Mouse (Mus musculus): ENCODE data around the gene Dcaf8. TPM values are rescaled to one million over a fixed set of nuclear protein-coding genes. Genes with fewer than 3 reads are reported as not detected.

Dcaf8 gene
- polyA plus RNA-seq, 1 experiment from 2014 or later: 114 TPM

DNA sequence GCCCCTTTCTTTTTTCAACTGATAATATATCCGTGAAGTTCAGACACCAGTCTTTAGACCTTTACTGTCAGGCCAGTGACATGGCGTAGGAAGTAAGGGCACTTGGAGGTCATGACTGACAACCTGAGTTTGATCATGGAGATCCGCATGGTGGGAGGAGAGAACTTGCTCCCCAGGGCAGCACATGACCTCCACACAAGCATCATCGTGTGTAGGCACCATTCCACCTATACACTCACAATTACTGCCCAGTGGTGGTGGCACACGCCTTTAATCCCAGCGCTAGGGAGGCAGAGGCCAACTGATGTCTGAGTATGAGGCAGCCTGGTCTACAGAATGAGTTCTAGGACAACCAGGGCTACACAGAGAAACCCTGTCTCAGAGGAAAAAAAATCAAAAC is 23.3 kb upstream of the Dcaf8 start:
- peaks cover 7% of the 10 kb centered on the region for H3K4me1 ChIP-seq (ENCODE audit: control insufficient read depth, insufficient read depth, low read length)
- H3K27ac ChIP-seq (ENCODE audit: low read depth, low read length): no peak overlapping the region
- H3K27me3 ChIP-seq (ENCODE audit: control insufficient read depth, insufficient read depth, low read length): no peaks in the 10 kb centered on the region
- WGBS: 79% methylated on average over 6 of the region's 6 CpGs
- no peak overlapping the region for H3K9ac ChIP-seq (ENCODE audit: low read depth, low read length)
- H3K36me3 ChIP-seq (ENCODE audit: control insufficient read depth, insufficient read depth, low read length): peaks cover 50% of the 10 kb centered on the region
- no peaks in the 10 kb centered on the region for H3K9me3 ChIP-seq (ENCODE audit: control insufficient read depth, low read length)
- no peak for ATAC-seq (ENCODE audit: low FRiP score, low TSS enrichment)
- H3K4me2 ChIP-seq (replicated peaks; ENCODE audit: low read depth, low read length): no peak overlapping the region
- H3K4me3 ChIP-seq (ENCODE audit: low read length): no peak overlapping the region

GRCm38 (mm10) chr1:172126376-172127347 is 21.2 kb upstream of the Dcaf8 start, which contains the start of gene Pex19:
Gene Pex19, plus strand, starts transcription at chr1:172126755.
- peak; percentile 95 for ATAC-seq (ENCODE audit: low FRiP score, low TSS enrichment)
- Histone ChIP-seq H3K27ac (ENCODE audit: low read depth, low read length) (0 out of 2 replicates have a peak within 1 kb of the TSS, but pooled peaks have one; percentile 55), H3K36me3 (ENCODE audit: control insufficient read depth, insufficient read depth, low read length) (peaks cover 49% of the 10 kb centered on the region), H3K4me2 (replicated peaks; ENCODE audit: low read depth, low read length) (peak within 1 kb of the TSS; percentile 75), H3K9me3 (ENCODE audit: control insufficient read depth, low read length) (no peaks in the 10 kb centered on the region), H3K9ac (ENCODE audit: low read depth, low read length) (peak within 1 kb of the TSS; percentile 90), H3K4me1 (ENCODE audit: control insufficient read depth, insufficient read depth, low read length) (peaks cover 7% of the 10 kb centered on the region), H3K27me3 (ENCODE audit: control insufficient read depth, insufficient read depth, low read length) (no peaks in the 10 kb centered on the region), H3K4me3 (ENCODE audit: low read length) (peak within 1 kb of the TSS; percentile 94)
- WGBS: 1% methylated on average over 42 of the region's 42 CpGs

DNA sequence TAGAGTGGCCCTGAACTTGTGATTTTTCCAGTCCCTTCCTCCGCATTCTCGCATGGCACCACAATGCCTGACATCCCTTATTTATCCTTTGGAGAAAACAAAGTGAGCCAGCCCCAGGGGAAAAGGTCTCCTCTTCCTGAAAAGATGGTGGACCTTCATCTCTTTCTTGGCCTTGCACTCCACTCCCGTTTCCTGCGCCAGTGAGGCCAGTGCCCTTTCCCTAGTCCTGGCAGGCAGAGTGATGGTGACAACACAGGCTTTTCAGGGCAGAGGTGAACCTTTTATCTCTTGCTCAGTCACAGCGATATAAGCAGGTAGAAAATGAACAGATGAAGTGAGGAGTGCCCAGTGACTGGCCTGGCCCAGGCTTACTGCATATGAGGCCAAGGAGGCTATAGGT is 20.4 kb upstream of the Dcaf8 start:
- 33% methylated on average over 5 of the region's 5 CpGs for WGBS
- Histone ChIP-seq H3K9ac (ENCODE audit: low read depth, low read length) (peak overlapping the region; percentile 90), H3K9me3 (ENCODE audit: control insufficient read depth, low read length) (no peaks in the 10 kb centered on the region), H3K4me1 (ENCODE audit: control insufficient read depth, insufficient read depth, low read length) (peaks cover 7% of the 10 kb centered on the region), H3K36me3 (ENCODE audit: control insufficient read depth, insufficient read depth, low read length) (peaks cover 48% of the 10 kb centered on the region), H3K27ac (ENCODE audit: low read depth, low read length) (no peak overlapping the region), H3K4me3 (ENCODE audit: low read length) (peak overlapping the region; percentile 94), H3K27me3 (ENCODE audit: control insufficient read depth, insufficient read depth, low read length) (no peaks in the 10 kb centered on the region), H3K4me2 (replicated peaks; ENCODE audit: low read depth, low read length) (peak overlapping the region; percentile 71)
- no peak for ATAC-seq (ENCODE audit: low FRiP score, low TSS enrichment)

DNA sequence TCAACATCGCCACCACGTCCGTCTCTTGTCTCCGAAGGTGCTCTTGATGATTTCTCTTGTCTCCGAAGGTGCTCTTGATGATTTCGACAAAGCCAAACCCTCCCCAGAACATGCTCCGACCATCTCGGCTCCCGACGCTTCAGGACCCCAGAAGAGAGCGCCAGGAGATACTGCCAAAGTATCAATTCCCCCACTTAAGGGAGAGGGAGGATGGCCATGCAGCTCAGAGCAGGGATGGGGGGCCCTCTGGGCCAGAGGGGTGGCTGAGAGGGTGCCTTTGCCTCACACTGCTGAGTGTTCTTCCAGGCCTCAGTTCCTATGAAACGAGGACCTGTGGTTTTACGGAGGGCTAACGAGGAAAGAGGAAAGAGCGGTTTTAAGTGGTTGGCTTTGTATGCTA is 19.3 kb upstream of the Dcaf8 start:
- no peak overlapping the region for H3K9ac ChIP-seq (ENCODE audit: low read depth, low read length)
- peaks cover 47% of the 10 kb centered on the region for H3K36me3 ChIP-seq (ENCODE audit: control insufficient read depth, insufficient read depth, low read length)
- H3K4me1 ChIP-seq (ENCODE audit: control insufficient read depth, insufficient read depth, low read length): peaks cover 7% of the 10 kb centered on the region
- no peaks in the 10 kb centered on the region for H3K9me3 ChIP-seq (ENCODE audit: control insufficient read depth, low read length)
- ATAC-seq (ENCODE audit: low FRiP score, low TSS enrichment): no peak
- H3K27ac ChIP-seq (ENCODE audit: low read depth, low read length): no peak overlapping the region
- WGBS: 94% methylated on average over 15 of the region's 15 CpGs
- H3K4me3 ChIP-seq (ENCODE audit: low read length): no peak overlapping the region
- H3K4me2 ChIP-seq (replicated peaks; ENCODE audit: low read depth, low read length): no peak overlapping the region
- H3K27me3 ChIP-seq (ENCODE audit: control insufficient read depth, insufficient read depth, low read length): no peaks in the 10 kb centered on the region

DNA sequence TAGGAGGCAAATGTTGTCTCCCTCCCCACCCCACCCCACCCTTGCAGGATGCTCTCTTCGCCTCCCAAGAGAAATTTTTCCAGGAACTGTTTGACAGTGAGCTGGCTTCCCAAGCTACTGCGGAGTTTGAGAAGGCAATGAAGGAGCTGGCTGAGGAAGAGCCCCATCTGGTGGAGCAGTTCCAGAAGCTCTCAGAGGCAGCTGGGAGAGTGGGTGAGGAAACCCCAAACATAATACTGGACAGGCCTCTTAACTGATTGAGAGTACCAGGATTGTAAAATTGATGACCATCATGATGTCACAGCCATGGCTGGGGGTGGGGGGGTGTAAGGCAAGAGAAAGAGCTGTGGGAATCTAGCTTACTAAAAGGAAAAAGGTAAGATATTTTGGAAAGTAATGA is 18.8 kb upstream of the Dcaf8 start:
- H3K9ac ChIP-seq (ENCODE audit: low read depth, low read length): no peak overlapping the region
- peaks cover 50% of the 10 kb centered on the region for H3K36me3 ChIP-seq (ENCODE audit: control insufficient read depth, insufficient read depth, low read length)
- no peaks in the 10 kb centered on the region for H3K9me3 ChIP-seq (ENCODE audit: control insufficient read depth, low read length)

DNA sequence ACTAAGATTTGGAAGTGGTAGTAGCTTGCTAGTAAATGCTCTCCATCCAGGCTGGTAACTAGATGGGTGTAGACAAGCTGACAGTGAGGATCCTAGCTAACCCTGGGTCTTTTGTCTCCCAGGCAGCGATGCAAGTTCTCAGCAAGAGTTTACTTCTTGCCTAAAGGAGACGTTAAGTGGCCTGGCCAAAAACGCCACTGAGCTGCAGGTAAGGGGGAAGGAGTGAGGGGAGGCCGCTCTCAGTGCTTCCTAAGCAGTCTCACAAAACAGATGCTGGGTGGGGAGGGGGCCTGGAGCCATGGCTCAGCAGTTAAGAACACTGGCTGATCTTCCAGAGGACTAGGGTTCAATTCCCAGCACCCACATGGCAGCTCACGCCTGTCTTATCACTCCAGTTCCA is 18.1 kb upstream of the Dcaf8 start:
- Histone ChIP-seq H3K27ac (ENCODE audit: low read depth, low read length) (no peak overlapping the region), H3K9ac (ENCODE audit: low read depth, low read length) (no peak overlapping the region), H3K27me3 (ENCODE audit: control insufficient read depth, insufficient read depth, low read length) (no peaks in the 10 kb centered on the region), H3K9me3 (ENCODE audit: control insufficient read depth, low read length) (no peaks in the 10 kb centered on the region), H3K4me1 (ENCODE audit: control insufficient read depth, insufficient read depth, low read length) (peaks cover 7% of the 10 kb centered on the region), H3K4me2 (replicated peaks; ENCODE audit: low read depth, low read length) (no peak overlapping the region), H3K4me3 (ENCODE audit: low read length) (no peak overlapping the region), H3K36me3 (ENCODE audit: control insufficient read depth, insufficient read depth, low read length) (peaks cover 57% of the 10 kb centered on the region)
- ATAC-seq (ENCODE audit: low FRiP score, low TSS enrichment): no peak
- WGBS: 96% methylated on average over 5 of the region's 5 CpGs

More for the DNA sequence above, 18.8 kb upstream of the Dcaf8 start:
- Histone ChIP-seq H3K4me3 (ENCODE audit: low read length) (no peak overlapping the region), H3K4me1 (ENCODE audit: control insufficient read depth, insufficient read depth, low read length) (peaks cover 7% of the 10 kb centered on the region), H3K27me3 (ENCODE audit: control insufficient read depth, insufficient read depth, low read length) (no peaks in the 10 kb centered on the region), H3K27ac (ENCODE audit: low read depth, low read length) (no peak overlapping the region), H3K4me2 (replicated peaks; ENCODE audit: low read depth, low read length) (no peak overlapping the region)
- no peak for ATAC-seq (ENCODE audit: low FRiP score, low TSS enrichment)
- WGBS: 80% methylated on average over 2 of the region's 2 CpGs

GRCm38 (mm10) chr1:172132319-172132718 is 15.6 kb upstream of the Dcaf8 start:
- Histone ChIP-seq H3K9me3 (ENCODE audit: control insufficient read depth, low read length) (no peaks in the 10 kb centered on the region), H3K36me3 (ENCODE audit: control insufficient read depth, insufficient read depth, low read length) (peaks cover 63% of the 10 kb centered on the region), H3K27me3 (ENCODE audit: control insufficient read depth, insufficient read depth, low read length) (no peaks in the 10 kb centered on the region), H3K4me3 (ENCODE audit: low read length) (no peak overlapping the region), H3K4me2 (replicated peaks; ENCODE audit: low read depth, low read length) (no peak overlapping the region), H3K4me1 (ENCODE audit: control insufficient read depth, insufficient read depth, low read length) (peaks cover 6% of the 10 kb centered on the region), H3K27ac (ENCODE audit: low read depth, low read length) (no peak overlapping the region), H3K9ac (ENCODE audit: low read depth, low read length) (no peak overlapping the region)
- ATAC-seq (ENCODE audit: low FRiP score, low TSS enrichment): no peak
- WGBS: 84% methylated on average over 7 of the region's 7 CpGs

DNA sequence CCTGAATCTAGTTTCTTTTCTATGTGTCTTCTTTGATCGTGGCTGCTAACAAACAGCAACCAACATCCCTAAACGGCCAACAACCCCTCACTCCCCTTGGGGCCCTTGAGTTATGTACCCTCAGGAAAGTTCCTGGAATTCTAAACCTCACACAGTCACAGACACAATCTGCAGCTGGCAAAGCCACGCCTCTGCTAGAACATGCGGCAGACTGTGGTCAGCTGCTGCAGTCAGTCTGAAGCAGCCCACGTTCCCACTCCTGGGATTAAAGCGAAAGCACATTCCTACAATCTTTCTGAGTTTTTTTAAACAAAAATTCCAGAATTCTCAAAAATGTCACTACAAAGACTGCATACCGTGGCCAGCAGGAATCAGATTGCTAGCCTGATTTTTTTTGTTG is 14.3 kb upstream of the Dcaf8 start:
- WGBS: 85% methylated on average over 7 of the region's 7 CpGs
- H3K27me3 ChIP-seq (ENCODE audit: control insufficient read depth, insufficient read depth, low read length): no peaks in the 10 kb centered on the region
- no peak overlapping the region for H3K9ac ChIP-seq (ENCODE audit: low read depth, low read length)
- H3K4me2 ChIP-seq (replicated peaks; ENCODE audit: low read depth, low read length): no peak overlapping the region
- no peak overlapping the region for H3K27ac ChIP-seq (ENCODE audit: low read depth, low read length)
- H3K4me3 ChIP-seq (ENCODE audit: low read length): no peak overlapping the region
- H3K4me1 ChIP-seq (ENCODE audit: control insufficient read depth, insufficient read depth, low read length): no peaks in the 10 kb centered on the region
- no peak for ATAC-seq (ENCODE audit: low FRiP score, low TSS enrichment)
- peaks cover 63% of the 10 kb centered on the region for H3K36me3 ChIP-seq (ENCODE audit: control insufficient read depth, insufficient read depth, low read length)
- no peaks in the 10 kb centered on the region for H3K9me3 ChIP-seq (ENCODE audit: control insufficient read depth, low read length)

GRCm38 (mm10) chr1:172134072-172134471 is 13.8 kb upstream of the Dcaf8 start:
- no peaks in the 10 kb centered on the region for H3K4me1 ChIP-seq (ENCODE audit: control insufficient read depth, insufficient read depth, low read length)
- H3K4me2 ChIP-seq (replicated peaks; ENCODE audit: low read depth, low read length): no peak overlapping the region
- no peak for ATAC-seq (ENCODE audit: low FRiP score, low TSS enrichment)
- no peak overlapping the region for H3K27ac ChIP-seq (ENCODE audit: low read depth, low read length)
- 80% methylated on average over 4 of the region's 4 CpGs for WGBS
- H3K36me3 ChIP-seq (ENCODE audit: control insufficient read depth, insufficient read depth, low read length): peaks cover 57% of the 10 kb centered on the region
- no peaks in the 10 kb centered on the region for H3K27me3 ChIP-seq (ENCODE audit: control insufficient read depth, insufficient read depth, low read length)
- no peak overlapping the region for H3K9ac ChIP-seq (ENCODE audit: low read depth, low read length)
- no peaks in the 10 kb centered on the region for H3K9me3 ChIP-seq (ENCODE audit: control insufficient read depth, low read length)
- no peak overlapping the region for H3K4me3 ChIP-seq (ENCODE audit: low read length)

Measured in kidney, embryonic 14.5 days (tissue).